Mouse (Mus musculus) cortical plate, adult 2 months (tissue): Measurements from ENCODE around the gene Hes3.

Experiments used
- CTCF ChIP-seq: fragments of 200-500 bp; IDR thresholded peaks from 2 replicates; pipeline ENCODE4 v1.5.1; 2011; ENCODE audit warnings: mild to moderate bottlenecking, control low read depth, low read length; ENCODE audit not compliant: insufficient read depth; ENCODE audit errors: extremely low read depth
- POLR2A ChIP-seq: fragments of 200-500 bp; IDR thresholded peaks from 2 replicates; pipeline ENCODE4 v1.6.1; 2011; ENCODE audit warnings: mild to moderate bottlenecking, low read length, control low read depth; ENCODE audit not compliant: insufficient read depth; ENCODE audit errors: extremely low read depth

GRCm38 (mm10) chr4:152339293-152339790 lies 47.9 kb upstream of the Hes3 start:
- TF ChIP-seq POLR2A (no peak), CTCF (no peak)
